Mouse (Mus musculus): ENCODE results near the gene Ap1s3.
A peak's percentile ranks its signal among the peaks of the same experiment; 100 is the strongest.

GRCm38 (mm10) chr1:79640151-79640550 lies 31.6 kb downstream of the Ap1s3 start:
- TF ChIP-seq POLR2A (IDR thresholded peaks at IDR 0.05; ENCODE audit: insufficient read depth, low read depth, low read length) (no peak), CTCF (IDR thresholded peaks at IDR 0.05; ENCODE audit: insufficient read depth, low read depth, low read length) (peak; percentile 82)
